ENCODE assay signal across 8 mouse cellular contexts in genomic region chr17:30626719-30627118, GRCm38 (mm10). TPM values are rescaled to one million over a fixed set of nuclear protein-coding genes. Genes with fewer than 3 reads are reported as not detected.
A peak's percentile ranks its signal among the peaks of the same experiment; 100 is the strongest.
DNase-seq lines count a peak whose midpoint lies in the region; ATAC-seq and TF ChIP-seq lines count a peak whose summit lies in the region.
"Not testable (repeated sequence)": the region's sequence is repeated elsewhere in the genome, so short reads cannot be mapped to it uniquely, and the experiment has no call there.

Glo1 (minus strand) TSS chr17:30626871.

- not testable (repeated sequence) for TF ChIP-seq CTCF in G1E (IDR thresholded peaks at IDR 0.05; ENCODE audit: low read depth, low read length)

- peak; percentile 62 for ATAC-seq in G1E (ENCODE audit: extremely low read depth, insufficient number of reproducible peaks, low FRiP score, poor library complexity, severe bottlenecking)
- not testable (repeated sequence) for ATAC-seq in embryonic facial prominence, embryonic 11.5 days (replicated peaks; ENCODE audit: insufficient number of reproducible peaks, low FRiP score, low TSS enrichment, low read depth); kidney, embryonic 16.5 days (ENCODE audit: low FRiP score, low TSS enrichment); limb, embryonic 12.5 days (ENCODE audit: insufficient number of reproducible peaks, insufficient read depth, low FRiP score, low TSS enrichment, low read depth); stomach, embryonic 14.5 days (ENCODE audit: insufficient number of reproducible peaks, insufficient read depth, low FRiP score, low read depth)
- peak; percentile 81 for ATAC-seq in megakaryocyte progenitor cell, adult 5-6 weeks (replicated peaks; ENCODE audit: poor library complexity)

- H3K9me3 ChIP-seq in G1E (replicated peaks) = peaks cover 16% of the 10 kb centered on the region
- not testable (repeated sequence) for H3K9me3 ChIP-seq in embryonic facial prominence, embryonic 11.5 days (replicated peaks; ENCODE audit: control insufficient read depth, low read length); kidney, embryonic 16.5 days (ENCODE audit: low read length); limb, embryonic 12.5 days; stomach, embryonic 14.5 days (ENCODE audit: control insufficient read depth, low read depth, low read length)

- H3K27me3 ChIP-seq in G1E (ENCODE audit: insufficient read depth, low read length); embryonic facial prominence, embryonic 11.5 days (ENCODE audit: control insufficient read depth, insufficient read depth, low read length); kidney, embryonic 16.5 days (ENCODE audit: insufficient read depth, low read length); limb, embryonic 12.5 days; stomach, embryonic 14.5 days (ENCODE audit: control insufficient read depth, insufficient read depth, low read length): not testable (repeated sequence)

- not testable (repeated sequence) for DNase-seq in G1E (ENCODE audit: low spot score); embryonic facial prominence, embryonic 11.5 days (ENCODE audit: low spot score); gastrocnemius, postnatal 10 days; heart, postnatal 25 days (ENCODE audit: low spot score)

- intact Hi-C loops in heart, postnatal 25 days (cut with DNase I) = not testable (repeated sequence)

- H3K4me2 ChIP-seq in embryonic facial prominence, embryonic 11.5 days (ENCODE audit: low read depth, low read length); kidney, embryonic 16.5 days (replicated peaks; ENCODE audit: low read depth, low read length); limb, embryonic 12.5 days; stomach, embryonic 14.5 days (replicated peaks; ENCODE audit: low read depth, low read length): not testable (repeated sequence)

- no CpG with 5 or more reads among the region's 20 CpGs for WGBS in embryonic facial prominence, embryonic 11.5 days
- no CpG with 5 or more reads among the region's 20 CpGs for WGBS in kidney, embryonic 16.5 days
- WGBS in limb, embryonic 12.5 days = no CpG with 5 or more reads among the region's 20 CpGs
- no CpG with 5 or more reads among the region's 20 CpGs for WGBS in stomach, embryonic 14.5 days

- not testable (repeated sequence) for H3K27ac ChIP-seq in embryonic facial prominence, embryonic 11.5 days (replicated peaks; ENCODE audit: low read depth, low read length); kidney, embryonic 16.5 days (ENCODE audit: low read length); limb, embryonic 12.5 days; stomach, embryonic 14.5 days (ENCODE audit: low read length)

- not testable (repeated sequence) for H3K4me3 ChIP-seq in G1E (ENCODE audit: low read depth, low read length); embryonic facial prominence, embryonic 11.5 days (ENCODE audit: low read depth, low read length); kidney, embryonic 16.5 days (ENCODE audit: low read length); limb, embryonic 12.5 days (replicated peaks); stomach, embryonic 14.5 days (ENCODE audit: low read depth, low read length)

- peaks cover 22% of the 10 kb centered on the region for H3K36me3 ChIP-seq in G1E (replicated peaks)
- H3K36me3 ChIP-seq in embryonic facial prominence, embryonic 11.5 days (replicated peaks; ENCODE audit: control insufficient read depth, insufficient read depth, low read depth, low read length); kidney, embryonic 16.5 days (ENCODE audit: insufficient read depth, low read length); limb, embryonic 12.5 days; stomach, embryonic 14.5 days (ENCODE audit: control insufficient read depth, insufficient read depth, low read length): not testable (repeated sequence)

- not testable (repeated sequence) for H3K4me1 ChIP-seq in G1E (ENCODE audit: insufficient read depth, low read depth, low read length); embryonic facial prominence, embryonic 11.5 days (ENCODE audit: control insufficient read depth, insufficient read depth, low read length); kidney, embryonic 16.5 days (ENCODE audit: insufficient read depth, low read length); limb, embryonic 12.5 days (replicated peaks); stomach, embryonic 14.5 days (ENCODE audit: control insufficient read depth, insufficient read depth, low read length)

- not testable (repeated sequence) for H3K9ac ChIP-seq in embryonic facial prominence, embryonic 11.5 days (replicated peaks; ENCODE audit: low read length); kidney, embryonic 16.5 days (replicated peaks; ENCODE audit: low read length); limb, embryonic 12.5 days (replicated peaks); stomach, embryonic 14.5 days (replicated peaks; ENCODE audit: low read depth, low read length)

RNA-seq across cellular contexts. Expression of gene Glo1, which starts in this region (rescaled TPM):
- total RNA-seq in G1E (2014; fragmentation: Nextera tagmentation) = 402 and 407 TPM in 2 replicates
- total RNA-seq in G1E (2017) = 913 and 1,040 TPM in 2 replicates
- 42.2 and 90.8 TPM in 2 replicates for polyA plus RNA-seq in G1E (2012)
- 268 and 275 TPM in 2 replicates for polyA plus RNA-seq in embryonic facial prominence, embryonic 11.5 days (2014; fragmentation: Nextera tagmentation; extraction: Ambion mirVana)
- total RNA-seq in gastrocnemius, postnatal 10 days (2021) = 100 to 1,000 TPM; 138 to 140 TPM
- total RNA-seq in heart, postnatal 25 days (2021) = 100 to 1,000 TPM; 141 to 164 TPM
- polyA plus RNA-seq in kidney, embryonic 16.5 days (2015; fragmentation: Nextera tagmentation; extraction: Ambion mirVana) = 216 and 222 TPM in 2 replicates
- polyA plus RNA-seq in limb, embryonic 12.5 days (2016; fragmentation: Nextera tagmentation; extraction: Ambion mirVana) = 233 TPM in 2 replicates
- total RNA-seq in megakaryocyte progenitor cell, adult 5-6 weeks (2015) = 112 and 117 TPM in 2 replicates
- total RNA-seq in megakaryocyte progenitor cell, adult 5-6 weeks (2017) = 118 and 129 TPM in 2 replicates
- 240 and 244 TPM in 2 replicates for polyA plus RNA-seq in stomach, embryonic 14.5 days (2014; fragmentation: Nextera tagmentation; extraction: Ambion mirVana)
